Mouse (Mus musculus): Measurements from ENCODE around the gene Oprl1. TPM values are rescaled to one million over a fixed set of nuclear protein-coding genes. Genes with fewer than 3 reads are reported as not detected.

Gene Oprl1
- polyA plus RNA-seq, 1 experiment = not detected

- Histone ChIP-seq H3K4me1 (ENCODE audit: control insufficient read depth, insufficient read depth, insufficient read length, low read length) (no peaks in the 10 kb centered on the region), H3K27ac (replicated peaks; ENCODE audit: low read depth, low read length) (no peak overlapping the region), H3K4me3 (ENCODE audit: insufficient read depth, low read depth, low read length) (no peak overlapping the region)
These were observed 52.1 kb downstream of the Oprl1 start for GRCm38 (mm10) chr2:181766672-181767557.

- Histone ChIP-seq H3K4me3 (ENCODE audit: insufficient read depth, low read depth, low read length) (no peak overlapping the region), H3K4me1 (ENCODE audit: control insufficient read depth, insufficient read depth, insufficient read length, low read length) (no peaks in the 10 kb centered on the region), H3K27ac (replicated peaks; ENCODE audit: low read depth, low read length) (no peak overlapping the region)
These were observed 53.6 kb downstream of the Oprl1 start for GRCm38 (mm10) chr2:181768451-181768850.

- no peaks in the 10 kb centered on the region for H3K4me1 ChIP-seq (ENCODE audit: control insufficient read depth, insufficient read depth, insufficient read length, low read length)
- no peak overlapping the region for H3K4me3 ChIP-seq (ENCODE audit: insufficient read depth, low read depth, low read length)
- H3K27ac ChIP-seq (replicated peaks; ENCODE audit: low read depth, low read length) = no peak overlapping the region
These were observed 54.6 kb downstream of the Oprl1 start for GRCm38 (mm10) chr2:181769397-181769796.

Other genes with a start within 250 kb of the Oprl1 start
- gene Abhd16b, start 221.8 kb upstream of the Oprl1 start, polyA plus RNA-seq (2012; ENCODE audit: insufficient read depth, insufficient read length, missing spikeins) = not detected in 2 replicates
- 88.5 and 109 TPM in 2 replicates for gene Tpd52l2, start 217.9 kb upstream of the Oprl1 start, polyA plus RNA-seq (2012; ENCODE audit: insufficient read depth, insufficient read length, missing spikeins)
- 30.8 and 38.6 TPM in 2 replicates for gene Dnajc5, start 194.5 kb upstream of the Oprl1 start, polyA plus RNA-seq (2012; ENCODE audit: insufficient read depth, insufficient read length, missing spikeins)
- gene Uckl1, start 130.1 kb upstream of the Oprl1 start, polyA plus RNA-seq (2012; ENCODE audit: insufficient read depth, insufficient read length, missing spikeins) = 26.8 and 26.9 TPM in 2 replicates
- 23.2 and 23.7 TPM in 2 replicates for gene Prpf6, start 123.1 kb upstream of the Oprl1 start, polyA plus RNA-seq (2012; ENCODE audit: insufficient read depth, insufficient read length, missing spikeins)
- gene Zfp512b, start 122.2 kb upstream of the Oprl1 start, polyA plus RNA-seq (2012; ENCODE audit: insufficient read depth, insufficient read length, missing spikeins) = 5.1 TPM in 2 replicates
- gene Samd10, start 115.8 kb upstream of the Oprl1 start, polyA plus RNA-seq (2012; ENCODE audit: insufficient read depth, insufficient read length, missing spikeins) = 0.63 and 1.6 TPM in 2 replicates
- gene Gm29797, start 58.0 kb upstream of the Oprl1 start, polyA plus RNA-seq (2012; ENCODE audit: insufficient read depth, insufficient read length, missing spikeins) = not detected in 2 replicates
- gene Sox18, start 43.4 kb upstream of the Oprl1 start, polyA plus RNA-seq (2012; ENCODE audit: insufficient read depth, insufficient read length, missing spikeins) = 12.8 and 22.2 TPM in 2 replicates
- 3.2 and 3.4 TPM in 2 replicates for gene Tcea2, start 34.7 kb upstream of the Oprl1 start, polyA plus RNA-seq (2012; ENCODE audit: insufficient read depth, insufficient read length, missing spikeins)
- gene Rgs19, start 21.0 kb upstream of the Oprl1 start, polyA plus RNA-seq (2012; ENCODE audit: insufficient read depth, insufficient read length, missing spikeins) = 27.0 and 27.9 TPM in 2 replicates
- not detected in 2 replicates for gene Lkaaear1, start 16.6 kb upstream of the Oprl1 start, polyA plus RNA-seq (2012; ENCODE audit: insufficient read depth, insufficient read length, missing spikeins)
- gene Myt1, start 48.3 kb downstream of the Oprl1 start, polyA plus RNA-seq (2012; ENCODE audit: insufficient read depth, insufficient read length, missing spikeins) = not detected in 2 replicates
- 27.0 and 38.8 TPM in 2 replicates for gene Pcmtd2, start 122.8 kb downstream of the Oprl1 start, polyA plus RNA-seq (2012; ENCODE audit: insufficient read depth, insufficient read length, missing spikeins)
- gene Polr3k, start 149.3 kb downstream of the Oprl1 start, polyA plus RNA-seq (2012; ENCODE audit: insufficient read depth, insufficient read length, missing spikeins) = 16.7 and 22.2 TPM in 2 replicates